ENCODE assay signal across 8 mouse cellular contexts in the genomic region with DNA sequence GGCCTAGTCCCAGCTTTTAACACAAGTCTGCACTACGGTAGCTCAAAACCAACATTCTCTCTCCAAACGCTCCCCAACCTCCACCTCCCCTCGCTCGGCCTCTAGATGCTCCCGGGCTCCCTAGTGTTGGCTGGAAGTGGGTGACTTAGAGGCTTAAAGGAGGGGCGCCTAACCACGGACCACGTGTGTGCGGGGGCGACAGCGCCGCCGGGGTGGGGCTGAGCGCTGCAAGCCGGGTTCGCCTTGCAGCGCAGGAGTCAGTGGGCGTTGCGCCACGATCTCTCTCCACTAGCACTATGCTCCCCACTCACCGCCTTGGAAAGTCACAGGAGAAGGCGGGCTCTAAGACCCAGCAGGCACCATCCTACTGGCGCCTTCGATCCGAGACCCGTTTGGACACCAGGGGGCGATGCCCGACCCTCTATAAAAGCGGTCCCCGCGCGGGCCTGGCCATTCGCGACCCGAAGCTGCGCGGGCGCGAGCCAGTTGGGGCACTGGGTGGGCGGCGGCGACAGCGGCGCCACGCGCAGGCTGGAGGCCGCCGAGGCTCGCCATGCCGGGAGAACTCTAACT. TPM values are rescaled to one million over a fixed set of nuclear protein-coding genes. Genes with fewer than 3 reads are reported as not detected.
DNase-seq lines count a peak whose midpoint lies in the region; ATAC-seq and TF ChIP-seq lines count a peak whose summit lies in the region.

Cebpa (plus strand) TSS at position 453 of the 573 bp plus-strand sequence.

- in situ Hi-C loops in Patski (cut with MboI; ENCODE audit: low pct_unique_long_range_greater_than_20kb): loop anchor here (5.0 kb wide), 1 partner anchor 67 kb away; no protein-coding TSS in a partner anchor

- H3K4me1 ChIP-seq in hindbrain, embryonic 15.5 days (replicated peaks): peaks cover 38% of the 10 kb centered on the region

- H3K36me3 ChIP-seq in hindbrain, embryonic 15.5 days: no peaks in the 10 kb centered on the region

- CTCF ChIA-PET in Patski (lab: Charles Lee): interaction anchor here (0.6 to 6.3 kb wide), 13 partner anchors 10 to 96 kb away, joined by 3 to 69 read pairs (median 3); no protein-coding TSS in a partner anchor

- H3K9ac ChIP-seq in hindbrain, embryonic 15.5 days: peak within 1 kb of the TSS; percentile 42

- H3K4me3 ChIP-seq in hindbrain, embryonic 15.5 days: peak within 1 kb of the TSS; percentile 48

- H3K4me2 ChIP-seq in hindbrain, embryonic 15.5 days: peak within 1 kb of the TSS; percentile 91

- H3K27ac ChIP-seq in hindbrain, embryonic 15.5 days (replicated peaks): peak within 1 kb of the TSS; percentile 42; the same call in 1 of the 2 replicates

- WGBS in hindbrain, embryonic 15.5 days: under 1% methylated on average over 50 of the region's 50 CpGs

- peak; percentile 86 for ATAC-seq in Patski
- ATAC-seq in hindbrain, embryonic 15.5 days (ENCODE audit: low FRiP score, low read depth): peak; percentile 92

- no peak for TF ChIP-seq CTCF in Patski (IDR thresholded peaks at IDR 0.05)

- peak; percentile 75 for DNase-seq in Patski (ENCODE audit: low read depth, low spot score)
- peak; percentile 93 to 96 for DNase-seq in cerebellum, postnatal 14 days
- DNase-seq in gastrocnemius, adult 18-20 months (ENCODE audit: low spot score): peak; percentile 96
- peak; percentile 87 for DNase-seq in left cerebral cortex, adult 11 months (ENCODE audit: low spot score)
- DNase-seq in lung, postnatal 36 days: peak; percentile 97
- peak; percentile 96 for DNase-seq in retina, embryonic 14.5 days (ENCODE audit: low spot score)
- DNase-seq in thymus, postnatal 36 days: peak; percentile 74 to 79

- POLR2A ChIA-PET in Patski (lab: Charles Lee): interaction anchor here (0.7 to 2.9 kb wide), 7 partner anchors 10 to 92 kb away, joined by 3 to 16 read pairs (median 4); no protein-coding TSS in a partner anchor

- no peaks in the 10 kb centered on the region for H3K27me3 ChIP-seq in Patski
- peaks cover 63% of the 10 kb centered on the region for H3K27me3 ChIP-seq in hindbrain, embryonic 15.5 days

- no peaks in the 10 kb centered on the region for H3K9me3 ChIP-seq in hindbrain, embryonic 15.5 days

RNA-seq across cellular contexts. Expression of gene Cebpa, which starts in this region (rescaled TPM):
- polyA plus RNA-seq in Patski (2021): 12.8 TPM
- 1 to 10 TPM; 3.6 to 6.7 TPM for total RNA-seq in gastrocnemius, adult 18-20 months (2021)
- 0.84 and 1.1 TPM in 2 replicates for polyA plus RNA-seq in hindbrain, embryonic 15.5 days (2015; fragmentation: Nextera tagmentation; extraction: Ambion mirVana)

Comparison
In these comparisons a context has a peak if more than half of its experiments do, and no peak if none do; other contexts are left out.
1. Peak in every context shown above with its lines: DNase-seq, ATAC-seq, H3K4me3 ChIP-seq and H3K27ac ChIP-seq.